Mouse (Mus musculus) layer of hippocampus, postnatal 25 days (tissue): ENCODE measurements around the gene Tex36. TPM values are rescaled to one million over a fixed set of nuclear protein-coding genes. Genes with fewer than 3 reads are reported as not detected.

ENCODE experiments used
- DNase-seq, 2 experiments: peaks; one replicate each; pipeline ENCODE4 v3.0.0; 2022; ENCODE audit warnings: mixed read lengths in 2 of 2, low spot score in 1 of 2; ENCODE audit errors: extremely low spot score in 1 of 2
- total RNA-seq, 2 experiments: library from RNA; stranded (reverse); gene quantifications; 2 replicates each; pipeline ENCODE4 v1.2.3; 2021

Gene Tex36
- total RNA-seq = not detected

DNA sequence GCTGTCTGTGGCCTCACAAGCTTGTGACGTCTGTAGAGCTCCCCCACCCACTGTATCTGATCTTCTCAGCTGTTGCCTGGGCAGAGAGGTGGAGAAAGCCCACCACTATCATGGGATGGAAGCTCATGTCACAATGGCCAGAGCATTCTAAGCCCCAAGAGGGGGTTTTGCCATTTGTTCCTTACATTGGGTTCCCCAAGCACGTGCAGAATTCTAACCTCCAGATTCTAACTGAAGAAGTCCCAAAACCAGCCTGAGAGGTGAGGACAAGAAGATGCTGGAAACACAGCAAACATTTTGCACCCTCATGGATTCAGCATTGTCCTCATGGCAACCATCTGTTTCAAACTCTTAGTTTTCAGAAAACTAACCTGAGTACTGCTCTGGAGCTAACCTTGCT, at the start of gene Tex36:
Gene Tex36, minus strand, starts transcription at position 101 of the 400 bp plus-strand sequence.
- DNase-seq = no peak

DNA sequence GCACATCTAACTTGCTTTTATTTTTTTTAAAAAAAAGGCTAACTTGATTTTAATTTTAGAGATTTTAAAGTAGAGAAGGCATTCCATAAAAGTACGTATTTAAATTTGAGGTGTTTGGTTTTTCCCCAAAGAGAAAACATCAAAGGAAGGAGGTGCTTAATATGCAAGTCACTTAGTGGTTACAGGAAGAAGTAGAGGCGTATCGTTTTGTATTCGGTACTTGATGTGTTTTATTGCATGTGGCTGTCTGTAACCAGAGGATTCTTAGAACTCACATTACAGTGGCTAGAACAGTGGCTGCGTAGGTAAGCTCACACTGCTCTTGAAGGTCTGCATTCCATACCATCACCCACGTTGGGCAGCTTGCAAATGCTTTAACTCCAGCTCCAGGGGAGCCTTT, 43.8 kb upstream of the Tex36 start:
- DNase-seq = no peak

DNA sequence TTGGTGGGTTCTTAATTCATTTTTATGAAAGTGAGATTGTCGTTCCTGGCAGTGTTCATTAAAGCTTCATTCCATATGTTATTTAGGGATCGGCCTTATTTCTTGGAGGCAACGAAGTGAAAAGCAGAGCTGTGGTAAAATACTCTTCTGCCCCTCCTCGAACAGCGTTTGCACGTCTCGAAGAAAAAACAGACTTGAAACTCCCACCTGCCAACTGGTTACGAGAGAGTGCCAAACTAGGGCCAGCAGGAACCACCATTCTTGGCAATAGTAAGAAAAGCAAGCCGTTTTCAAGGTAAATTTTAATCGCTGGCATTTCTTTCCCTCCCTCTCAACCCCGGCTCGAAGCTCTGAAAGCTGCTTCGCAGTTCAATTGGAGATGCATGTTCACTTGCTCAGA, 36.9 kb upstream of the Tex36 start:
- peak in 1 of 2 experiments; percentile 32 for DNase-seq

DNA sequence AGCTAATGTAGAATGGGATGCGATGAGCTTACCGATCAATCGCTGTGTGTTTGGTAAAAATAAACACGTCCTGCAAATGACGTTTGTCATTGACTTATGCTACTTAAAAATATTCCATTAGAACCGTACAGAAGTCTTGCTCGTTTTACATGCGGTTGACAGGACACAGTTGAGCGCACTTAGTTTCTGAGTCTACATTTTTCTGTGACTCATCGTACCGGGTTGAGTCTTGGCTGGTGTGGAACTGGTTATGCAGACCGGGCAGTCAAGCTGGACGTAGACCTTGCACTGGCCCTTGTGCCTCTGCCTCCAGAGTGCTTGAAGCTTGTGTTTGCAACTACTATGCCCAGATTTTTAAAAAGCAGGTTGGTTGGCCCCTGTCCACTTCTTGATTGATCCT, 36.3 kb upstream of the Tex36 start:
- DNase-seq = no peak

DNA sequence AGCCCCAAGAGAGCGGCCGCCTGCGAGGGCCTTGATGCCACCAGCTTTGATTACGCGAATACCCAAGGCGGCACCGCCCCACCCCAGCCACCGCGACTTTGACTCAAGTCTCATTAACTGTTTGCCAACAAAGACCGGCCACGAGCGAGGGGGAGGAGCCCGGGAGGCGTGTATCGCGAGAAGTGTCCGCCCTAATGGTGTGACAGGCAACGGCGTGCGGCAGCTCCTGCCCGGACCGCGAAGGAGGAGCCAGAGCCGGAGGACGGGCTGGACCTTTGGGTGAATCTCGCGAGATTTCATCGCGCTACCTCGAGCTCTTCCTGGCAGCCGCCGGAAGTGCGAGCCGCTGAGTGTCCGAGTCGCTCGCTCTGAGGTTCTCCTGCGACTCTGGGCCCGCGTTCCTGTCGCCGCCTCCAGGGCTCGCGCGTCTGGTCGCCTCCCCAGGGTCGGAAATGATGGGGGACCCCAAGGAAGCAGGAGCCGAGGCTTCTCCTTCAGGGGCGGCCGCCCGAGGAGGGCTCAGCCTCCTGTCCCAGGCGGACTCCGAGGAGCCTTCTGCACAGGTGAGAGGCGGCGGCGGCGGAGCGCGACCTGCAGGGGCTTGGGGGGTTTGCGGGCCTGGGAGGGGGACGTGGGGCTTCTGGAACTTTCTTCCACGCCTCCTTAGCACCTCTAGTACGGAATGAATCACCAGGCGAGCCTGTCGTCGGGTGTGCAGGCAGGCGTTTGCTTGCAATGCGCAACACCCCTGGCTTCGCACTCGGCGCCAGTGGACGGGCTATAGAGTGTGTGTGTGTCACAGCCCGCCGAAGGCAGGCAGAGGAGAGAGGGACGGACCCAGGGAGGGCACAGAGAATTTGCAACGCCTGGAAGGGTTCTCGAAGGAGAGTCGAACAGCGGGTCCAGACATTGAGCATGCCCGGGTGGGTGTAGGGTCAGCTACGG, 35.7 kb upstream of the Tex36 start, which contains the start of gene Edrf1:
Gene Edrf1, plus strand, starts transcription at position 183 of the 945 bp plus-strand sequence.
- DNase-seq = peak; percentile 81 to 89

DNA sequence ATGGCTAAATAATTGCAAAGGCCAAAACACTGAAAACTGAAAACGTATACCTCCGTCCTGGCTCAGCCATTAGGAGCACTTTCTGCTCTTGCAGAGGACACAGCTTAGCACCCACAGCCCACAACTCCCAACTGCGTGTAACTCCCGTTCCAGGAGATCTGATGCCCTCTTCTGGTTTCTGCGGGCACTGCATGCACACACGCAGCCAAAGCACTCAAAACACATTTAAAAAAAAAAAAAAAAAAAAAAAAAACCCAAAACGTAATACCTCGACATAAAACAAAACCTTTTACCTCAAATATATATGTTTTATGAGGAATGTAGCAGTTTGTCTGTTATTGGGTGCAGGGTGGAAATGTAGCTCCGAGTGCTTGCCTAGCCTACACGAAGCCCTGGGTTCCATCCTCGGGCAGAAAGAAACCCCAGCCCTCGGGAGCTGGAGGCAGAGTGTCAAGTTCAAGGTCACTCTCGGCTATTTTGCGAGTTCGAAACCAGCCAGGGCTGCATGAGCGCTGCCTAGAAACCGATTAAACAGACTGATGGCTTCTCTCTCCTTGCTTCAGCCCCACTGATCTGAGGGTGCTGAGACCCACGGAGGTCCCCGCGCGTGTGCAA, 34.9 kb upstream of the Tex36 start:
- peak; percentile 82 to 99 for DNase-seq

DNA sequence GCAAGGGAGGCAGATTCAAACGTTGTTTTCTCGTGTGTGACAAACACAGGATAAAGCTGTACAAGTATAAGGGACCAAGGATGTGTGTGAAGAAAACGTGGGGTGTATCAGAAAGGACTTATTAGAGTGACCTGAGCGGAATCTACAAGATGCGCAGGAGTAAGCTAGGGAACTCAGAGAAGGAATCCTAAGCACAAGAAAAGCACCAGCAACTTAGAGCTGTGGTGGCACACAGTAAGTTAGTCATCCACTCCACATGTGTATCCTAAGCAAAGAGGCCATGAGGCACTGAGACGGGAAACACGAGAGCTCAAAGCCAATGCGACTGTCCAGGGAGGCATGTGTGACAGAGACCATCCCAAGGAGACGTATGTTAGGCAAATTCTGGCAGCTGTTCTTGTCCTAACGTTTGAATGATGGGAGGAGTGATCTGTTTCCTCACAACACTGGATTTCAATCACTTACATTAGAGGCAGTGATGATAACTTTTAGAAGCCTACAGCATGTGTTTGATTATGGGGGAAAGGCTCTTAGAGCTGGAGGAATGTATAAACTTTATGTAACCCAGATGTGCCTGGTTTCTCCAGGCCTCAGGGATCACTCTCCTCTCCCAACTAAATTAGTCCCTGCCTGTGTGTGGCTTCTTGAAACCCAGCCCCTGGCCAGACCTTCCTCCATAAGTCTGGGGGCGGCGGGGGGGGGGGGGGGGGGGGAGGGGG, 33.1 kb upstream of the Tex36 start:
- DNase-seq = no peak

DNA sequence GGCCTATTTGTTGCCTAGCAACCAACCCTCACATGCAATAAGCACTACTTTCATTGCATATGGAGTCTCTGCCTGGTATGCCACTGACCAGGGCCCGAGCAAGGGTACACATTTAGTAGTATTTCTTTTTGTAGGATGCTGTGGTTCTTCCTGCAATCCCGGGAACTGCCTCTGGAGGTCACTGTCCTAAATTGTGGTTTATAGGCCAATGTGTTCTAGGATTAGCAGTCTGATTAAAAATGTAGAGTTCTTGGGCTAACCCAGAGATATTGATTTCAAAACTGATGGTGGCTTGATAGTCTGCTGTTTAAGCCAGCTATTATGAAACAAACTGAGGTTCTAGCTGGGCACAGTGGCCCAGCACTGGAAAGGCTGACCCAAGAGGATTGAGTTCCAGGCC, 30.5 kb upstream of the Tex36 start:
- peak in 1 of 2 experiments; percentile 83 for DNase-seq

DNA sequence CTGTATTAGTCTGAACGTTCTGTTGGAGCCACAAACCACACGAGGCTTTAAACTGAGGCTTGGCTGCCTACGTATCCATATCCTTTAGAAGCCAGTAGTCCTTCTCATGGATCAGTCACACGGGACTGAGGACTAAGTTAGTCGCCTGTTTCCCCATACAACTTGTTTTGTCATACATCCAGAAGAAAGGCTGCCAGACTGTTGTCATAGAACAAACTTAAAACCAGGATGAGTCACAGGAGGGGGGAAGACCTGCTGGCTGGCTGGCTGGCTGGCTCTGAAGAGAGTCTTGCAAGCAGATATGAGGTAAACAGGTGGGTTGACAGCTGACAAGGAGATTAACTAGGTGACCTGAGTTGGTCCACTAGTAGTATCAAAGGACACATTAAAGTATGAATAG, 28.9 kb upstream of the Tex36 start:
- no peak for DNase-seq

DNA sequence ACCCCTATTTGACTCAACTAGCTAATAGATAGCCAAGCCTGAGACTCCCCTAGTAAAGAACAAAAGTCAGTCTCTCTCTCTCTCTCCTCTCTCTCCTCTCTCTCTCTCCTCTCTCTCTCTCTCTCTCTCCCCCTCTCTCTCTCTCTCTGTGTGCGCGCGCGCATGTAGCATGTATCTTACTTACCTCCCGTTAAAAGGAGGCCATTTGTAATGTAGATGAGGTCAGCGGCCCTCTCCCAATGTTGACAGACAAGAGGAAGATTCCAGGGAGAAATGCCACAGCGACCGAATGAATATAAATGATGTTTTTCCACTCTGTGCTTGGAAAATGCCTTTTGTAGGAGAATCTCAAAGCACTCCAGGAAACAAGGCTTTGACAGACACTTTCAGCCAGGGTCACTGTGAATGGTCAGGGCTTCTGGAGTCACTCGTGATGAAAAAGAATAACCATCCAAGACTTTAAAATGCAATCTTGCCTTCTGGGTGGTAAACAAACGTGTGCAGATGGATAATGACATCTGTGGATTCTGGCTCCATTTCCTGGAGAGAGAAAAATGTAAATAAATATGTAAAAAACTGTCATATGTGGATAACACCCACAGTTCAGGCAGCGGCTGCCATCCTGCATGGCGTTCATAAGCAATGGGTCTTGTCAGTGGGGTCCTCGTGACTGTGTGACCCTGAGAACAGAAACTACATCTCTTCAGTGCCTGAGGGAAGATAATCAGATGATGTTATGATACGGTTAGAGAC, 25.4 kb upstream of the Tex36 start:
- no peak for DNase-seq

DNA sequence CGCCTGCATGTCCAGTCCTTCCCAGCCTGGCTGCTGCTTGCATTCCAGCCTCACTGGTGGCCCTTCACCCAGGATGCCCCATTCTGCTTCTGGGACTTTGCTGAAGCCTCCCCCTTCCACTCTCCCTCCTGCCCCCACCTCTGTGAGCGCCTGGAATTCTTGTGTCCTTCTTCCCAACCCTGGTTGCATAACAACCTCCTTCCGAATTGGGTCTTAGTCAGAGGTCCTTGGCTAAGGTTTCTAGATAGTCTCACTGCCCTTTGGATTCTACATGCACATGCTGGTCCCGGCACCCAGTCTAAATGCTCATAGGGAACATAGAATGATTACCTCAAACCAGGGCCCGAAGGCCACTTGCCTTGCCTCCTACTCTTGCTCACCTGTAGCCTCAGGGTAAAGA, 21.3 kb upstream of the Tex36 start:
- DNase-seq = no peak

DNA sequence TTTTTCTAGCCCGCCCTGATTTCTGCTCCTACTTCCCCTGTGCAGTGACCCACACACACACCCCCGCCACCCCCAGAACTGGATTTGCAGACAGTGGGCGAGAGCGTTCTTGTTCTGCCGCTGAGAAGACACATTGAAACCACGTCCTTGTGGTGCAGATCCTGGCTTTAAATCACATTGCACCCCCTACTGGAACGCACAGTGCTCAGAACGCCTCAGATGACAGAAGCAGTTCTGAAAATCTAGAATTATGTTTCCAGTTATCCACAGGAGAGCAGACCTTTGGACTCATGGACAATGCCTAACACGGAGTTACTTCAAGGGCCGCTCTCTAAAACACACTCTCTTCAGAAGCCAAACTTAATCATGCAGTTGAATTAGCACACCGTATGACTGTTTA, 18.8 kb upstream of the Tex36 start:
- DNase-seq = peak in 1 of 2 experiments; percentile 33

DNA sequence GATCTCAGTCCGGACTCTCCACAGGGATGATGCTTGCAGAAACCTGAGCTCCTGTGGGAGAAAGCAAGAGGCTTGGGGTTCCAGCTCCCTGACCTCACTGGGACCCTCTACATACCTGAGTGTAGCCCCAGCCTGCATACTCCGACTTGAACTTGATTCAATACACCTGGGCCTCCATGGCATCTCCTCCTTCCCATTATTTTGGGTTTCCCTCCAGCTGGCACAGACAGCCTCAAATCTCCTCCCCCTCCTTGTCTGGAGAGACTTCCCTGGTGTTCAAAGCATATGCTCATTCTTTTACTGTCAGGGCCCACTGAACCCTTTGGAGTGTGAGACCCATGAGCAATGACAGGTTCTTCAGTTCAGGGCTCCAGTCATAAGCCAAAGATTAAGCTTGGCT, 11.0 kb upstream of the Tex36 start:
- no peak for DNase-seq

DNA sequence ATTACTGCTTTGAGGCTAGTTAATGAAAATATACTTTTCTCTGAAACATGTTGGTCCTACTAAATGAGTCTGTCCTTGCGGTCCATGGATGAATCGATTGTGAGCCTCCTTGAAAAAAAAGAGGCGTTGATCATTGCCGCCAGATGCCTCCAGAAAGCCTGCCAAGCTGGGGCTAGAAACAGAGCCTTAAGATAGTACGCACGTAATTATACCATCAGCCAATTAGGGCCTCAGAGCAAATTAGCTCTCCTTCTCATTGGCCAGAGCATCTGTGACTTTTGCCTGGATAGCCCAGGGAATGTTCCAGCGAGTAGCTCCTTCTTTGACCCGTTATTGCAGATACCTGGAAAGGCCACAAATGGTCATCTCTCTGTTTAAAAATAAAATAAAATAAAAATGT, 7.6 kb upstream of the Tex36 start:
- peak in 1 of 2 experiments; percentile 24 for DNase-seq

DNA sequence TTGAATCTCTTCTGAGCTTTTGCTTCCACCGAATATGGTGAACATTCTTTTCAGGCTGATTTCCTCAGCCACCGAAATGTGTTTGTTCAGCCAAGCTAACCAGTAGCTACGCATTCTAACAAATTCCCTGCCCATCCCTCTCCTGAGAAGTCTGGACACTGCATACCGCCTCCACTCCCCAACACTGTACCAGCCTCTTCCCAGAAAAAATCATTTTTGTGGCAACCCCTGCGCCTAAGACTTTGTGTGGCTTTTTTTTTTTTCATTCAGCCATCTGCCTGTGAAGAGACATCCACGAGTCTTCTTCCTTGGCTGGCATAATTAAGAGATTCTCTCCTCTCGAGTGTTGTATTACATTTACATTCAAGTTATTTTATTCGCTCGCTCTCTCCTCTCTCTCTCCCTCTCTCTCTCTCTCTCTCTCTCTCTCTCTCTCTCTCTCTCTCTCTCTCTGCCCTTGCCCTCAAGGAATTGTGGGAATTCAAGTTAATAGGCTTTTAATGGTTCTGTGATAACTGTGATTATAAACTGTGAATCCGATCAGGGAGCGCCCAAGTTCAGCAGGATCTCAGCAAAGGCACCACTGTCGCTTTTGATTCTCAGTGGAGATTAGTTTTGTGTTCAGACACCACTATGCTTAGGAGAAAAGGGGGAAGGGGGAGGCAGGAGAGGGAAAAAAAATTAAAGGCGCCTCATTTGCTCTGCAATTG, 6.8 kb upstream of the Tex36 start:
- no peak for DNase-seq

DNA sequence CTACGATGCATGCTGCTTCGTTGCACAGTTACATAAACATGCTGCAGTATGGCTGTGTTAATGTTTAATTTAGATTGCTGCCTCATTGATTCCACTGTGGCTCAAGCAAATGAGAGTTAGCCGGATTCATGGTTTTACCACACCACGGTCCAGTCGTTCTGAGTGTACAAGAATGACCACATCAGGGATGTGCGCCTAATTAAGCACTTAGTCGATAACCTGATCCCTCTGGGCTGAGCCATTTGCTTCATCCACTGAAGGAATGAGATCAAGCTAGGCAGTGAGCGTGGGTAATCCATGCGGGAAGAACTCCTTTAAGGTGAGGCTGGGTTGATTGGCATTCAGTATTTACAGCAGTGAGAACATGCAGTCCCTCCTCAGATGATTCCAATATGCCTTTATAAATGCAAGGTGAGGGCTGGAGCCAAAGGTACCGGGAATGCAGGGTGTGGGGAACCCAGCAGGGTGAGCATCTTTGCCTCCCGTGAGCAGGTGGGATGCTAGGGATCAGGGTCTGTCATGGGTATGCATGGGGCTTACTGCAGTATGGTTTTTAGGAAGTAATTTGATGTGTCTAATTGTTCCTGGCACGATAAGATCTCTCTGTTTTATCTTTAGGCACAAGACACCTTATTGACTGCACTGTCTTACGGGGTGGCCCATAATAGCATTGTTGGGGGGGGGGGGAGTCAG, 6.1 kb upstream of the Tex36 start:
- no peak for DNase-seq

DNA sequence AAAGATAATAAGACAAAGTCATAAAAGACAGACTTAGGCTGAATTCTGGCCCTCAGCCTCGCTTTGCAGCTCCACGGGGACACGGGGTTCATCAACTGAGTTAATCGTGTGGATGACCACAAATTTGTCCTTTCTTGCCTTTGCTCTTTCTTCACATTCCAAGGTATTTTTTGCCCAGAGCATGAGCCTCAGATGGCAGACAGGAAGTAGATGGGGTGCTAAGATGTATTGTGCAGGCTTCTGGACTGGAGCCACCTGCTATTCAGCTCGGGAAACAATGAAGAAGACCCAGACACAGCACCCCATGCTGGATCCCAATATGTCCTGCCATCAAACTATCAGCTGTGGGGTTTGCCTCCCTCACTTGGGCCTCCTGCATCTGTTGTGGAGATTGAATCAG, 5.4 kb upstream of the Tex36 start:
- DNase-seq = no peak

DNA sequence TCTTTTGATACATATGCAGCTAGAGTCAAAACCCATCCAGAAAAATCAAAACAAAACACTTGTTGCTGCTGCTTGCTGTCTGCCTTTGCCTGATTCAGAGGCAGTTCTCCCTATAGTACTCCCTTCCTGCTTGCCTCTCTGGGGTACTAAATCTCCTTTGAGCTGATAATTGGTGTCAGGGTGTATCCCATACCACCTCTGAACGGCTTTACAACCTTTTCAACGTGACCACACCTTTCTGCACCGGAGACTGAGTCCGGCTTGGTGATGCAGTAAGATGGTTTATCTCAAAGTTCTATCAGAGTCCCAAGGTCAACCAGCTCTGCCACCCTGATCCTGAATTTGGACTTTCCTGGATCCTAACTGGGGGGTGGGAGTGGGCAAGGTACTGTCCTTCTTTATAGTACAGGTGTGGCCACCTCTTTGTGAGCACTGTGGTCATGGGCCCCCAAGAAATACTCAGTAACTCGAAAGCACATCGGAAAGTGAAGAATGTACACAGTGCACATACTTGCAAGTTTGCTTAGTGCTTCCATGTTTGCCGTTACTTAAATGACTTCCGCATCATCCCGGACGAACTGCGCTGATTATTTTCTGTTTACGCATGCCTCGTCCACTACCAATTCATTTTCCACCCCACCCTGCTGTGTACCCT, 2.6 kb upstream of the Tex36 start:
- no peak for DNase-seq

DNA sequence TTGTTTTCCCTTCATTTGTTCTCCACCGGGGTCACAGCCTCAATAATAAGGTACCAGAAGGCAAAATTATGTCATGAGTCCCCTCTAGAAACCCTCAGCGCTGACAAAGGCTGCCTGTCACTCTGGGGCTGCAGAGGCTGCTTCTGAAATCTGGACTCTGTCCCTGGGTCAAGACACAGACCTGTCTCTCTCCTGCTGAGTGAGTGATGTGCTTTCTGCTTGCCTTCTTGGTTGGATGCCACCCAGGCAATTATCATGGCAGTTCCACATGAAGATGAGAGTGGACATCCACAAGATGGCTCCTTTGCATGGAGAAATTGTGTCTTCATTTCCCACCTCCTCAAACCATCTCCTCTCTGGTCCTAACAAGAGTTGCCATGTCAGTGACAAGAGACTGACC, 1.2 kb upstream of the Tex36 start:
- DNase-seq = no peak
